Mouse (Mus musculus) C2C12 (cell line): Measurements from ENCODE around the gene Tnnt1. TPM values are rescaled to one million over a fixed set of nuclear protein-coding genes. Genes with fewer than 3 reads are reported as not detected.

Source experiments
- H3K27me3 ChIP-seq: one replicate; pipeline ENCODE4 v1.6.1; 2011; ENCODE audit not compliant: control insufficient read depth, insufficient read depth, insufficient read length
- H3K36me3 ChIP-seq: one replicate; pipeline ENCODE4 v1.6.1; 2011; ENCODE audit not compliant: control insufficient read depth, insufficient read depth
- H3K4me3 ChIP-seq: one replicate; pipeline ENCODE4 v1.5.1; 2011; ENCODE audit warnings: mild to moderate bottlenecking, control low read depth; ENCODE audit not compliant: poor library complexity, insufficient read depth, severe bottlenecking
- H3K79me2 ChIP-seq: one replicate; pipeline ENCODE4 v1.6.1; 2011; ENCODE audit not compliant: control insufficient read depth, insufficient read depth
- H3K79me3 ChIP-seq: one replicate; pipeline ENCODE4 v1.6.1; 2011; ENCODE audit warnings: low read depth, control low read depth
- H3ac ChIP-seq: one replicate; pipeline ENCODE3; 2011; ENCODE audit warnings: low read depth; ENCODE audit not compliant: control insufficient read depth, insufficient read length
- CEBPB ChIP-seq: IDR thresholded peaks from one replicate; pipeline ENCODE4 v1.6.1; 2011; ENCODE audit warnings: low read depth, mild to moderate bottlenecking, control low read depth, moderate library complexity
- CTCF ChIP-seq: IDR thresholded peaks from one replicate; pipeline ENCODE4 v1.5.1; 2011; ENCODE audit not compliant: control insufficient read depth, insufficient read depth, insufficient read length
- FOSL1 ChIP-seq: IDR thresholded peaks from one replicate; pipeline ENCODE4 v1.8.0; 2011; ENCODE audit warnings: mild to moderate bottlenecking, low read length; ENCODE audit not compliant: poor library complexity, insufficient read depth, severe bottlenecking
- MAX ChIP-seq: IDR thresholded peaks from one replicate; pipeline ENCODE4 v1.6.1; 2011; ENCODE audit warnings: mild to moderate bottlenecking, control low read depth
- MYOD1 ChIP-seq: IDR thresholded peaks from one replicate; pipeline ENCODE4 v1.6.1; 2011; ENCODE audit warnings: low read depth; ENCODE audit not compliant: control insufficient read depth, insufficient read length
- MYOG ChIP-seq: IDR thresholded peaks from one replicate; pipeline ENCODE4 v1.6.1; 2011; ENCODE audit not compliant: control insufficient read depth, insufficient read length; ENCODE audit errors: extremely low read depth
- USF1 ChIP-seq: IDR thresholded peaks from one replicate; pipeline ENCODE4 v1.6.1; 2011; ENCODE audit warnings: low read depth, mild to moderate bottlenecking, control low read depth, moderate library complexity
- polyA plus RNA-seq: library from polyadenylated mRNA; unstranded; fragments of >200 nt; fragmentation: generic; extraction: Trizol; gene quantifications from one replicate; pipeline ENCODE4 v1.2.1, GENCODE M21; 2012; ENCODE audit warnings: missing spikeins

The Tnnt1 gene
- polyA plus RNA-seq, 1 experiment, result 34.7 TPM

DNA sequence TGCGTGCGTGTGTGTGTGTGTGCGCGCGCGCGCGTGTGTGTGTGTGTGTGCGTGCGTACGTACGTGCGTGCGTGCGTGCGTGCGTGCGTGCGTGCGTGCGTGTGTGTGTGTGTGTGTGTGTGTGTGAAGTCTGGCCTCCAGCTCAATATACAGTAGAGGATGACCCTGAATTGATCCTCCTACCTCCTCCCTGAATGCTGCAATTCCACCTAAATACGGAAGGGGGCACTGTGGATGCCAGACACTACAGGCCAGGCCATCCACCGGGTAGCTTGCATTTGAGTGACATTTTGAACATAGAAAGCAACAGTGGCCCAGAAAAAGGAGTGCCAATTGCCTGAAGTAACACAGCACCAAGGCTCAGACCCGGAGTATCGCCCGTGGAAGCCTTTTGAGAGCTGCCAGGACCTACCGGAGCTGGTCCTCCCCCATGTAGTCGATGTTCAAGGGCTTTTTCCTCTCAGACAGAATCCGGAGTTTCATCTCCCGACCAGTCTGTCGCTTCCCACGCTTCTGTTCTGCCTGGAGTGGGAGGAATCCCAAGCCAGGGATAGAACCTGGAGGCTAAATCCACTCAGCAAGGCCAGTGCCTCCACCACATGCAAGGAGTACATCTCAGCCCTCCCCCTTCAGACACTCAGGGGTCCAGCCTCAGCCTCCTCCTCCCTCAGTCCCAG is 8.0 kb downstream of the Tnnt1 start:
- Histone ChIP-seq H3K36me3 (no peaks in the 10 kb centered on the region), H3K79me2 (no peaks in the 10 kb centered on the region), H3ac (no peak overlapping the region), H3K4me3 (no peak overlapping the region), H3K79me3 (no peaks in the 10 kb centered on the region), H3K27me3 (no peaks in the 10 kb centered on the region)
- no peak for TF ChIP-seq MYOG
- TF ChIP-seq CEBPB, result no peak
- no peak for TF ChIP-seq MAX
- no peak for TF ChIP-seq USF1
- no peak for TF ChIP-seq CTCF
- TF ChIP-seq FOSL1, result no peak
- TF ChIP-seq MYOD1, result no peak

DNA sequence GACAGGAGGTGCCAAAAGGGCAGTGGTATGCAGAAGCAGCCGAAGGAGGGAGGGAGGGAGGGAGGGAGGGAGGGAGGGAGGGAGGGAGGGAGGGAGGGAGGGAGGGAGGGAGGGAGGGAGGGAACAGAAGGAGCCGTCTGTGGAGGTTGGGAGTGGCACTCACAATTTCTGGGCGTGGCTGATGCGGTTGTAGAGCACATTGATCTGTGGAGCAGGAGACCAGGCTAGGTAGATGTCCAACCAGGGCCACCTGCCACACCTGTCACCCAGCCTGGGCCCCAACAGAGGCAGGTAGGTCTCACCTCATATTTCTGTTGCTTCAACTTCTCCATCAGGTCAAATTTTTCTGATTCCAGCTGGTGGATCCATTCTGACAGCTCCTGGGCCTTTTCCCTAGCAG is 9.0 kb downstream of the Tnnt1 start:
- no peaks in the 10 kb centered on the region for H3K79me2 ChIP-seq
- H3K27me3 ChIP-seq, result no peaks in the 10 kb centered on the region
- no peaks in the 10 kb centered on the region for H3K36me3 ChIP-seq
- TF ChIP-seq CTCF (no peak), MYOD1 (no peak), MAX (no peak), USF1 (no peak), FOSL1 (no peak), MYOG (no peak), CEBPB (no peak)
- H3K79me3 ChIP-seq, result no peaks in the 10 kb centered on the region
- no peak overlapping the region for H3ac ChIP-seq
- H3K4me3 ChIP-seq, result no peak overlapping the region

DNA sequence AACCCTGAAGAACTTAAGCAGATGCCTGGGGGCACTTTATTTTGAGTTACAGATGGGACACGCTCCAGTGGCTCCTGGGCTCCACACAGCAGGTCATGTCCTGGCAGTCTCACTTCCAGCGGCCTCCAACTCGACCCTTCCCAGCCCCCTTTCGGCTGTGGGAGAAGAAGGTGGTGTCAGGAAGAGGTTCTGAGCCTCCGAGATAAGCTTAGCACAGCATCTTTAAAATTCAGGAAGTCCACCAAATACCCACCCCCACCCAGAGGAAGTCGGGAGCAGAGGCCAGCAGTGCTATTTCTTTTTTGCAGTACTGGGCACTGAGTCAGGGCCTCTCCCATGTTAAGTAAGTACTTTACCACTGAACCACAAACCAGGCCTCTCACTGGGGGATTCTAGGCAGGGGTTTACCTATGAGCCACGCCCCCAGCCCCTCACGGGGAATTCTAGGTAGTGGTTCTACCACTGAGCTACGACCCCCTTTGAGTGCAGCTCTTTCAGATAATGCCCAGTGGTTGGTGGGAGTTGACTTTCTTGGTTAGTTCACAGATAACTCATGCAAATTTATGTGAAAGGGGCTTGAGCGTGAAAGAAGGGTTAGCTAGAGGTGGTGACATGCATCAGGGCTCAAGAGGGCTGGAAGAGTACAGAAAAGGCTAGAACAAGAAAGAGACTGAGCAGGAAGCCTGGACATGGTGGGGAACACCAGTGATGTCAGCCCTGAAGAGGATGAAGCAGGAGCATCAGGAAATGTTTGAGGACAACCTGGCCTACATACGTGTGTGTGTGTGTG is 11.3 kb downstream of the Tnnt1 start:
- Histone ChIP-seq H3K36me3 (no peaks in the 10 kb centered on the region), H3K79me2 (peaks cover 16% of the 10 kb centered on the region), H3K27me3 (no peaks in the 10 kb centered on the region), H3K79me3 (peaks cover 12% of the 10 kb centered on the region), H3ac (no peak overlapping the region), H3K4me3 (no peak overlapping the region)
- TF ChIP-seq MYOG (no peak), USF1 (no peak), MYOD1 (no peak), CEBPB (no peak), CTCF (no peak), MAX (no peak), FOSL1 (no peak)

DNA sequence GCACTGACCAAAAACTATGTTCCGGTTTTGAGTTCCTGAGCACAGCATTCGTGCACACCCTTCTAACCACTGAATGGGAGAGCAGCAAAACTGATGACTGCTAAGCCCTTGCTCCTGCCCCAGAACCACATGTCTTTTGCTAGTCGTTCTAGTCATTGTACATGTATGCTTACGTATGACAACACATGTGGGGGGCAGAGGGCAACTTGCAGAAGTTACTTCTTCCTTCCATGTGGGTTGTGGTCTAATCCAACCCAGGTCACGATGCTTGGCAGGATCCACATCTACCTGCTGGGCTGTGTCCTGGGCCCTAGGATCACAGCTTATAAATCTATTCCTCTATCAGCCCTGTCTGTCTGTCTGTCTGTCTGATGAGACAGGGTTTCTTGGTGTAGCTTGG is 12.3 kb downstream of the Tnnt1 start:
- Histone ChIP-seq H3K36me3 (no peaks in the 10 kb centered on the region), H3K27me3 (no peaks in the 10 kb centered on the region), H3K79me2 (peaks cover 26% of the 10 kb centered on the region), H3K79me3 (peaks cover 22% of the 10 kb centered on the region), H3ac (no peak overlapping the region), H3K4me3 (no peak overlapping the region)
- TF ChIP-seq USF1, result no peak
- TF ChIP-seq MYOD1, result no peak
- no peak for TF ChIP-seq MYOG
- TF ChIP-seq FOSL1, result no peak
- no peak for TF ChIP-seq CTCF
- no peak for TF ChIP-seq CEBPB
- no peak for TF ChIP-seq MAX

DNA sequence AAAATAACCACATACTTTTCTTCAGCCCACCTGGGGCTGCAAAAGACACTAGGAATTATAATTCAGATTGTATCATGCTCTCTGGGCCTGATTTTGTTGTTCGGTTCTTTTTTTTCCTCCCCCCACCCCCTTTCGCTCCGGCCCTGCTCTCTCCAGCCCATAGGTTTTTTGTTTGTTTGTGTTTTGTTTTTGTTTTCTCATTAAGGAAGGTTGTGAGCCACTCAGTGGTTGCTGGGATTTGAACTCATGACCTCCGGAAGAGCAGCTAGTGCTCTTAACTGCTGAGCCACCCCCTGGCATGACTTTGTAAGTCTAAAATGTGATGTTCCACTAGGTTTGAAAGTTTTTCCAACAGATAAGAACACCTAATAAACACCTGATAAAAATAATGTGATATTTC is 13.1 kb downstream of the Tnnt1 start:
- Histone ChIP-seq H3K79me3 (peaks cover 29% of the 10 kb centered on the region), H3K4me3 (no peak overlapping the region), H3K27me3 (no peaks in the 10 kb centered on the region), H3K36me3 (no peaks in the 10 kb centered on the region), H3ac (no peak overlapping the region), H3K79me2 (peaks cover 34% of the 10 kb centered on the region)
- TF ChIP-seq USF1 (no peak), MYOG (no peak), MAX (no peak), CEBPB (no peak), MYOD1 (no peak), CTCF (no peak), FOSL1 (no peak)
